Mouse (Mus musculus) kidney, adult 18-20 months (tissue): Measurements from ENCODE around the gene Rab27a.
"Not testable (repeated sequence)": the region's sequence is repeated elsewhere in the genome, so short reads cannot be mapped to it uniquely, and the experiment has no call there.

Experiments
- DNase-seq: peaks from one replicate; pipeline ENCODE4 v3.0.0; 2021

Gene Rab27a

GRCm38 (mm10) chr9:73094580-73094979 is 49.9 kb downstream of the Rab27a start:
- no peak for DNase-seq

- no peak for DNase-seq
These were observed 53.2 kb downstream of the Rab27a start for GRCm38 (mm10) chr9:73097898-73098297.

- DNase-seq: no peak
These were observed 56.9 kb downstream of the Rab27a start, which contains the start of gene Khdc3 for GRCm38 (mm10) chr9:73101536-73101935. Gene Khdc3, plus strand, starts transcription at chr9:73101836.

- no peak for DNase-seq
These were observed 57.5 kb downstream of the Rab27a start, which contains the start of gene Gm20509 for GRCm38 (mm10) chr9:73102181-73102580. Gene Gm20509, plus strand, starts transcription at chr9:73102470.

GRCm38 (mm10) chr9:73103159-73103879 is 58.7 kb downstream of the Rab27a start:
- peak; percentile 55 for DNase-seq

- no peak for DNase-seq
These were observed 59.2 kb downstream of the Rab27a start for GRCm38 (mm10) chr9:73103880-73104198.

GRCm38 (mm10) chr9:73105141-73105540 is 60.5 kb downstream of the Rab27a start:
- DNase-seq: no peak

GRCm38 (mm10) chr9:73105771-73106170 is 61.1 kb downstream of the Rab27a start:
- DNase-seq: no peak

GRCm38 (mm10) chr9:73112919-73113906 is 68.6 kb downstream of the Rab27a start, which contains the start of gene Rsl24d1:
Gene Rsl24d1, plus strand, starts transcription at chr9:73113426.
- DNase-seq: peak; percentile 90

GRCm38 (mm10) chr9:73116704-73117103 is 72.0 kb downstream of the Rab27a start:
- not testable (repeated sequence) for DNase-seq

- no peak for DNase-seq
These were observed 73.4 kb downstream of the Rab27a start for GRCm38 (mm10) chr9:73118012-73118411.

- no peak for DNase-seq
These were observed 77.1 kb downstream of the Rab27a start for GRCm38 (mm10) chr9:73121735-73122134.

GRCm38 (mm10) chr9:73125043-73125570 is 80.5 kb downstream of the Rab27a start:
- no peak for DNase-seq

- no peak for DNase-seq
These were observed 82.8 kb downstream of the Rab27a start for GRCm38 (mm10) chr9:73127457-73127856.

GRCm38 (mm10) chr9:73129875-73130274 is 85.2 kb downstream of the Rab27a start:
- DNase-seq: no peak

- no peak for DNase-seq
These were observed 85.9 kb downstream of the Rab27a start for GRCm38 (mm10) chr9:73130529-73130928.

- DNase-seq: no peak
These were observed 92.8 kb downstream of the Rab27a start for GRCm38 (mm10) chr9:73137341-73137886.
